Mouse (Mus musculus) intestine, embryonic 15.5 days (tissue): ENCODE data around the gene Nln. TPM values are rescaled to one million over a fixed set of nuclear protein-coding genes. Genes with fewer than 3 reads are reported as not detected.

Experiments
- ATAC-seq: fragments of 200-750 bp; cut with Nextera tagmentation; 2 replicates; pipeline ENCODE4 v1.8.0; 2017; ENCODE audit warnings: moderate TSS enrichment, moderate library complexity
- H3K27ac ChIP-seq: fragments of 300-500 bp; sonication (generic); 2 replicates; pipeline ENCODE4 v1.5.1; 2015; ENCODE audit warnings: mild to moderate bottlenecking, inconsistent platforms
- H3K27me3 ChIP-seq: fragments of 300-500 bp; sonication (generic); replicated peaks from 2 replicates; pipeline ENCODE4 v1.6.1; 2015; ENCODE audit warnings: inconsistent platforms
- H3K36me3 ChIP-seq: fragments of 300-500 bp; sonication (generic); 2 replicates; pipeline ENCODE4 v1.6.1; 2015; ENCODE audit warnings: inconsistent platforms
- H3K4me1 ChIP-seq: fragments of 300-500 bp; sonication (generic); replicated peaks from 2 replicates; pipeline ENCODE4 v1.6.1; 2015; ENCODE audit warnings: inconsistent platforms
- H3K4me2 ChIP-seq: fragments of 300-500 bp; sonication (generic); replicated peaks from 2 replicates; pipeline ENCODE4 v1.6.1; 2015; ENCODE audit warnings: mild to moderate bottlenecking, inconsistent platforms
- H3K4me3 ChIP-seq: fragments of 300-500 bp; sonication (generic); replicated peaks from 2 replicates; pipeline ENCODE4 v1.5.1; 2015; ENCODE audit warnings: inconsistent platforms
- H3K9ac ChIP-seq: fragments of 300-500 bp; sonication (generic); 2 replicates; pipeline ENCODE4 v1.6.1; 2015; ENCODE audit warnings: inconsistent platforms
- H3K9me3 ChIP-seq: fragments of 300-500 bp; sonication (generic); 2 replicates; pipeline ENCODE4 v1.6.1; 2016; ENCODE audit warnings: inconsistent platforms
- WGBS: fragments of 180-500 bp; shearing (Covaris S2); methylation state at CpG from one replicate; pipeline ENCODE4 v1.1.7; 2015; 5-methylcytosine and 5-hydroxymethylcytosine counted together
- polyA plus RNA-seq: library from polyadenylated mRNA; unstranded; fragments of >200 nt; fragmentation: Nextera tagmentation; extraction: Ambion mirVana; gene quantifications from 2 replicates; pipeline ENCODE4 v1.2.1, GENCODE M21; 2015

Gene Nln
- polyA plus RNA-seq, 1 experiment from 2014 or later: 19.9 TPM

DNA sequence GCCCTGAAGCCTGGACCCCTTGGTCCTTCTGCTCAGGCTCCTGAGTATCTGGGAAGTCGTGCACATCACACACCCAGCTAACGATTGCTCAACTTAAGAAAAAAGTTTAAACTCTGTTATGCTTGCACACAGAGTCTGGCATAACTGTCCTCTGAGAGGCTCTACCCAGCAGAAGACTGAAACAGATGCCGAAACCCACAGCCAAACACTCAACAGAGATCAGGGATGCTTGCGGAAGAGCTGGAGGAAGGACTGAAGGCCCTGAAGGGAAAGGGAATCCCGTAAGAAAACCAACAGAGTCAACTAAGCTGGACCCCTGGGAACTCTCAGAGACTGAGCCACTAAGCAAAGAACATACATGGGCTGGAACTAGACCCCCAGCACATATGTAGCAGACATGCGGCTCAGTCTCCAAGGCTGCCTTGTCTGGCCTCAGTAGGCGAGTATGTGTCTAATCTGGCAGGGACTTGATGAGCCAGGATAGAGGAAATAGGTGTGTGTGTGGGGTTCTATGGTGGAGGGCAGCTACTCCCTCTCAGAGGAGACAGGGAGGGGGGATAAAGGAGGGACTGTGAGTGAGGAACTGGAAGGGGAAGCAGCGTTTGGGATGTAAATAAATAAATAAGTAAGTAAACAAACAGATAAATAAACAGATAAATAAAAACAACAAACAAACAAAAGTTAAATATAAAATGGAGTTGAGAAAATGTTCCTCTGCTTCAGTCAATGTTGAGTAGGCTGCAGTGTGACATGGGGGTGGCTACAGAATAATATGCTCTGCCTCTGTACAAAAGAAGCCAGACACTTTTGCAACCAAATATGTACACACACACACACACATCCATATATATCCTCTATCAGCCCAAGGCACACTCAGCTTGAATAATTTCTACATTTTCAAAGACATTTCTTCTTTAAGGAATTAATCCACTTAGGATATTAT, 116.0 kb downstream of the Nln start:
- no peak for ATAC-seq
- Histone ChIP-seq H3K4me3 (no peak overlapping the region), H3K4me2 (no peak overlapping the region), H3K27me3 (no peaks in the 10 kb centered on the region), H3K4me1 (no peaks in the 10 kb centered on the region), H3K9ac (no peak overlapping the region), H3K36me3 (no peaks in the 10 kb centered on the region), H3K9me3 (no peaks in the 10 kb centered on the region), H3K27ac (no peak overlapping the region)
- 66% methylated on average over 8 of the region's 8 CpGs for WGBS

- H3K4me1 ChIP-seq: peaks cover 8% of the 10 kb centered on the region
- 39% methylated on average over 4 of the region's 4 CpGs for WGBS
- H3K9me3 ChIP-seq: no peaks in the 10 kb centered on the region
- no peak overlapping the region for H3K9ac ChIP-seq
- H3K27ac ChIP-seq: peak overlapping the region; percentile 76; the same call in 1 of the 2 replicates
- H3K4me3 ChIP-seq: no peak overlapping the region
- no peaks in the 10 kb centered on the region for H3K36me3 ChIP-seq
- ATAC-seq: peak; percentile 79
- no peak overlapping the region for H3K4me2 ChIP-seq
- H3K27me3 ChIP-seq: no peaks in the 10 kb centered on the region
Measured at GRCm38 (mm10) chr13:103986660-103987059, 122.8 kb downstream of the Nln start.

DNA sequence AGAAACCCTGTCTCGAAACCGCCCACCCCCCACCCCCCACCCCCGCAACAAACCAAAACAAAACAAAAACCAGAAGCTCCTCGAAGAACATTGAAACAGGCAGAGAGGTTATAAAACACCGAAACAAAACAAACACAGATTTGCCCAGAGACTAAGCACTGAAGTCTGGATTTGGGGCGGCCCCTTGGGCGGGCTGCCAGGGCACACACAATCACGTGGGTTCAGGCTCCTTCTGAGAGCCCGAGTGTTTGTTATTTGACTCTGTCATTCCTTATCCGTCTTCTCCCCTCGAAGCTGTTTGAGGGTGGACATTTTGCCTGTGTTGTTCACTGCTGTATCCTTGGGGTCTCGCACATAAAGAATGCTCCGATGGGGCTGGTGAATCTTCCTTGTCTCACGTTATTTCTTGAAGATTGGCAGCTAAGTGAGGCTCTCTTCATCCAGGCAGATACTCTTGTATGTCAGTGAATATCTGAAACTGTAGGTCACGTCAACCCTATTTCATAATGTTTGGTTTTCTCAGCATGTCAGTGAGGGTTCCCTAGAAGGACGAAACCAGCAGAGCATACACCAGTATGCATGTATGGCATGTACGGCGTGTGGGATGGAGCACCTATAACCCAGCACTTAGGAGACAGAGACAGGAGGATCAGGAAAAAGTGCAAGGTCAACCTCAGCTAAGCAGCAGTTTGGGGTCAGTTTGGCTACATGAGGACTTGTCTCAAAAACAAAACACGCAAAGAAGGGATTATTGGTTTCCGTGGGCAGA, 123.7 kb downstream of the Nln start:
- Histone ChIP-seq H3K4me1 (peaks cover 8% of the 10 kb centered on the region), H3K27me3 (no peaks in the 10 kb centered on the region), H3K36me3 (no peaks in the 10 kb centered on the region), H3K9ac (no peak overlapping the region), H3K4me2 (0 out of 2 replicates have a peak overlapping the region, but pooled peaks have one; percentile 3), H3K9me3 (no peaks in the 10 kb centered on the region), H3K4me3 (no peak overlapping the region), H3K27ac (peak overlapping the region; percentile 76)
- ATAC-seq: peak; percentile 67
- WGBS: 53% methylated on average over 20 of the region's 20 CpGs

DNA sequence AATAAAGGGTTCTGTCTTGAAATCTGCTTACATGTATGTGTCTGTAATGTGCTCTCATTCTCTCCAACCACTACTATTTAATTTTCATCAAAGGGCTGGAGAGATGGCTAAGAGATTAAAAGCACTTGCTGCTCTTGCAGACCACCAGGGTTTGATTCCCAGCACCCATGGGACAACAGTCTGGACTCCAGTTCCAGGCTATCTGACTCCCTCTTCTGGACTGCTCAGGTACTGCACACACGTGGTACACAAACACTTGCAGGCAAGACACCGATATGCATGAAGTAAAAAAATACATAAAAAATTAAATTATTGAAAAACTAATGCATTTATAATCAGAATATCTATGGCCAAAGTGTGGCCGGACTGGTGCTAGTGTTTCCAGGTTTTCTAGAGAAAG, 127.0 kb downstream of the Nln start:
- Histone ChIP-seq H3K9ac (no peak overlapping the region), H3K27me3 (no peaks in the 10 kb centered on the region), H3K4me3 (no peak overlapping the region), H3K9me3 (no peaks in the 10 kb centered on the region), H3K27ac (no peak overlapping the region), H3K4me2 (no peak overlapping the region), H3K36me3 (no peaks in the 10 kb centered on the region), H3K4me1 (peaks cover 18% of the 10 kb centered on the region)
- no peak for ATAC-seq
- 92% methylated on average over 3 of the region's 3 CpGs for WGBS

GRCm38 (mm10) chr13:103980414-103980813, 129.0 kb downstream of the Nln start:
- Histone ChIP-seq H3K9me3 (no peaks in the 10 kb centered on the region), H3K36me3 (no peaks in the 10 kb centered on the region), H3K9ac (no peak overlapping the region), H3K27me3 (no peaks in the 10 kb centered on the region), H3K4me2 (no peak overlapping the region), H3K4me3 (no peak overlapping the region), H3K4me1 (peaks cover 13% of the 10 kb centered on the region; the same call in 1 of the 2 replicates), H3K27ac (no peak overlapping the region)
- ATAC-seq: no peak
- 85% methylated on average over 5 of the region's 5 CpGs for WGBS

GRCm38 (mm10) chr13:103978286-103978866, 131.0 kb downstream of the Nln start:
- WGBS: 24% methylated on average over 5 of the region's 5 CpGs
- peak; percentile 24; the same call in 1 of the 2 replicates for ATAC-seq

DNA sequence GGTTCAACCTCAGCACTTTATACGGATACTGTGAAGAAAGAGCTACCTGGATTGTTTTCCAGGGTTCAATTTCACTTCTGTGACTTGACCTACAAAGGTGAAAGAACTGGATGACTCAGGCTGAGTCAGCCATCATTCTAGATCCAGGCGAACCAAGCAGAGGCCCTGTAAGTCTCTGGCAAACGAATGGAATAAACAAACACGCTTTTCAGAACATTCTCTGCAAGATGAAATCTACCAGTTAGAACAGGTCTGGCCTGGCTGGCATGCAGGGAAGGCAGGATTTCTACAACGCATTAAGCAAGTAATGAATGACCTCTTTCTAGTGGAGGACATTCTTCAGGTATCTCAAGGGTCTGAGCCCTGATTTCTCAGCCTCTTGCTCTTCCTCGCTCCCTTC, 131.6 kb downstream of the Nln start:
- ATAC-seq: 0 out of 2 replicates have a peak, but pooled peaks have one; percentile 19
- Histone ChIP-seq H3K9me3 (no peaks in the 10 kb centered on the region), H3K27ac (peak overlapping the region; percentile 69; the same call in 1 of the 2 replicates), H3K36me3 (no peaks in the 10 kb centered on the region), H3K4me2 (no peak overlapping the region), H3K27me3 (no peaks in the 10 kb centered on the region), H3K4me1 (peaks cover 18% of the 10 kb centered on the region; the same call in 1 of the 2 replicates), H3K4me3 (no peak overlapping the region), H3K9ac (no peak overlapping the region)
- WGBS: 34% methylated on average over 6 of the region's 6 CpGs

More at GRCm38 (mm10) chr13:103978286-103978866, 131.0 kb downstream of the Nln start:
- Histone ChIP-seq H3K27ac (peak overlapping the region; percentile 69; the same call in 1 of the 2 replicates), H3K9me3 (no peaks in the 10 kb centered on the region), H3K9ac (no peak overlapping the region), H3K4me1 (peaks cover 18% of the 10 kb centered on the region; the same call in 1 of the 2 replicates), H3K4me3 (no peak overlapping the region), H3K27me3 (no peaks in the 10 kb centered on the region), H3K36me3 (no peaks in the 10 kb centered on the region), H3K4me2 (no peak overlapping the region)

DNA sequence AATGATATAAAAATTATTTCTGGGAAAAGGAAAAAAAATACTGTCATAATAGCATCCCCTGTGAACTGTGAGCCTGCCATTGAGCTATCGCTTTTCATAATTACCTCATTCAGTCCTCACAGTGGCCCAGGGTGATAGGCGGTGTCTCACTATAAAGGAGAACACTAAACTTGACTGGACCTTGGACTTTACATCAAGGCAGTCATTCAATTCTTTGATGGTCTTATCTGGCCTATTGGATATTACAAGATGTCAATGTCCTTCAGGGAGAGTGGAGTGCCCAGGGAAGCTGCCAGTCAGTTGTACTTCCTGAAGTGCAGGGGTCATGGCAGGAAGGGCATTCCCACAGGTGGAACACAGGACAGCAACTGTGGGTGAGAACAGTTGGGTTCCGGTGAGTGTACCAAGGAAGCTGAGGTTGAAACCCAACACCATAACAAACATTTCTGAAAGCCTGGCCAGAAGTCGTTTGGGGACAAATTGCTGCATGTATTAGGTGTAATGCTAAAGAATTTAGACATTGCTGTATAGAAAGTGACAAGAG, 133.2 kb downstream of the Nln start:
- Histone ChIP-seq H3K27me3 (no peaks in the 10 kb centered on the region), H3K9ac (no peak overlapping the region), H3K36me3 (no peaks in the 10 kb centered on the region), H3K4me3 (no peak overlapping the region), H3K4me2 (no peak overlapping the region), H3K4me1 (peaks cover 18% of the 10 kb centered on the region; the same call in 1 of the 2 replicates), H3K9me3 (no peaks in the 10 kb centered on the region), H3K27ac (no peak overlapping the region; the same call in 1 of the 2 replicates)
- WGBS: 55% methylated on average over 4 of the region's 4 CpGs
- peak; percentile 93 for ATAC-seq

- H3K27ac ChIP-seq: no peak overlapping the region
- no peak for ATAC-seq
- 65% methylated on average over 10 of the region's 10 CpGs for WGBS
Measured at GRCm38 (mm10) chr13:103975101-103975500, 134.3 kb downstream of the Nln start.

GRCm38 (mm10) chr13:103973977-103974376, 135.4 kb downstream of the Nln start:
- Histone ChIP-seq H3K4me2 (no peak overlapping the region), H3K27ac (no peak overlapping the region), H3K9ac (no peak overlapping the region), H3K27me3 (no peaks in the 10 kb centered on the region), H3K9me3 (no peaks in the 10 kb centered on the region), H3K4me1 (peaks cover 18% of the 10 kb centered on the region; the same call in 1 of the 2 replicates), H3K4me3 (no peak overlapping the region), H3K36me3 (no peaks in the 10 kb centered on the region)
- ATAC-seq: no peak
- WGBS: 33% methylated on average over 5 of the region's 5 CpGs

More at GRCm38 (mm10) chr13:103975101-103975500, 134.3 kb downstream of the Nln start:
- Histone ChIP-seq H3K9ac (no peak overlapping the region), H3K4me3 (no peak overlapping the region), H3K36me3 (no peaks in the 10 kb centered on the region), H3K4me2 (no peak overlapping the region), H3K27me3 (no peaks in the 10 kb centered on the region), H3K4me1 (peaks cover 18% of the 10 kb centered on the region; the same call in 1 of the 2 replicates), H3K9me3 (no peaks in the 10 kb centered on the region)
